Mouse (Mus musculus) MEL (cell line): ENCODE measurements at regions not wholly inside any gene's neighbourhood (a gene's known extent, or its start where the extent isn't known, plus 50 kb on each side); places are given as distances from the start of the nearest gene placed in this dataset.

Experiments
- DNase-seq: peaks from one replicate; pipeline ENCODE4 v3.0.0; 2011; ENCODE audit warnings: low read depth, low spot score
- H3K27ac ChIP-seq: 2 replicates; pipeline ENCODE4 v1.5.1; 2012; ENCODE audit warnings: low read depth, mild to moderate bottlenecking, control low read depth, low read length, moderate library complexity; ENCODE audit not compliant: control insufficient read depth
- H3K27me3 ChIP-seq, 2 experiments: fragments of 150-350 bp in 1 of 2; sonication (generic) in 1 of 2; 2 replicates each; pipeline ENCODE4 v1.6.1; 2012; ENCODE audit warnings: low read length in 2 of 2, mild to moderate bottlenecking in 2 of 2, improper control_type of control experiment in 1 of 2, moderate library complexity in 1 of 2; ENCODE audit not compliant: insufficient read depth in 2 of 2, control insufficient read depth in 1 of 2
- H3K36me3 ChIP-seq, 2 experiments: 2 replicates each; pipeline ENCODE4 v1.6.1; 2012 to 2014; ENCODE audit warnings: low read length in 2 of 2, improper control_type of control experiment in 1 of 2, inconsistent platforms in 1 of 2, mild to moderate bottlenecking in 1 of 2; ENCODE audit not compliant: insufficient read depth in 2 of 2, control insufficient read depth in 1 of 2
- H3K4me1 ChIP-seq, 2 experiments: fragments of 150-350 bp in 1 of 2; sonication (generic) in 1 of 2; 2 replicates each; pipeline ENCODE4 v1.6.1; 2012; ENCODE audit warnings: low read length in 2 of 2, improper control_type of control experiment in 1 of 2, mild to moderate bottlenecking in 1 of 2; ENCODE audit not compliant: insufficient read depth in 2 of 2, control insufficient read depth in 1 of 2
- H3K4me3 ChIP-seq, 2 experiments: fragments of 150-350 bp in 1 of 2; sonication (generic) in 1 of 2; 2 replicates each; pipeline ENCODE4 v1.5.1; 2012; ENCODE audit warnings: low read depth in 2 of 2, low read length in 2 of 2, mild to moderate bottlenecking in 2 of 2, moderate library complexity in 2 of 2, control low read depth in 1 of 2, improper control_type of control experiment in 1 of 2; ENCODE audit not compliant: control insufficient read depth in 1 of 2, insufficient read depth in 1 of 2
- H3K79me2 ChIP-seq: 2 replicates; pipeline ENCODE4 v1.6.1; 2012; ENCODE audit warnings: mild to moderate bottlenecking, low read length, moderate library complexity; ENCODE audit not compliant: control insufficient read depth, poor library complexity, insufficient read depth
- H3K9ac ChIP-seq: 2 replicates; pipeline ENCODE4 v1.6.1; 2012; ENCODE audit warnings: low read depth, mild to moderate bottlenecking, control low read depth, low read length, moderate library complexity; ENCODE audit not compliant: control insufficient read depth, poor library complexity, severe bottlenecking
- H3K9me3 ChIP-seq: fragments of 150-350 bp; sonication (generic); replicated peaks from 2 replicates; pipeline ENCODE4 v1.6.1; 2012; ENCODE audit warnings: mild to moderate bottlenecking, low read length, improper control_type of control experiment, moderate library complexity; ENCODE audit not compliant: insufficient read depth
- CHD2 ChIP-seq: IDR thresholded peaks from 2 replicates; pipeline ENCODE4 v1.6.1; 2011; ENCODE audit warnings: low read length, improper control_type of control experiment
- CTCF ChIP-seq, 3 experiments: IDR thresholded peaks in 2 of 3; conservative IDR thresholded peaks in 1 of 3; 2 replicates each; pipeline ENCODE4 v1.5.1; 2011 to 2012; ENCODE audit warnings: low read length in 3 of 3, low read depth in 2 of 3, mild to moderate bottlenecking in 2 of 3, improper control_type of control experiment in 1 of 3, inconsistent platforms in 1 of 3, mixed read lengths in 1 of 3, moderate library complexity in 1 of 3; ENCODE audit not compliant: control insufficient read depth in 1 of 3, insufficient read depth in 1 of 3, poor library complexity in 1 of 3, severe bottlenecking in 1 of 3
- E2F4 ChIP-seq: IDR thresholded peaks from 2 replicates; pipeline ENCODE4 v1.6.1; 2011; ENCODE audit warnings: low read depth, low read length, improper control_type of control experiment, borderline replicate concordance
- EP300 ChIP-seq, 2 experiments: IDR thresholded peaks; 2 replicates each; pipeline ENCODE4 v1.6.1; 2011; ENCODE audit warnings: improper control_type of control experiment in 2 of 2, low read length in 2 of 2, low read depth in 1 of 2, mild to moderate bottlenecking in 1 of 2
- ETS1 ChIP-seq: IDR thresholded peaks from 2 replicates; pipeline ENCODE4 v1.6.1; 2012; ENCODE audit warnings: low read depth, mild to moderate bottlenecking, inconsistent platforms, low read length, improper control_type of control experiment, moderate library complexity
- GABPA ChIP-seq: IDR thresholded peaks from 2 replicates; pipeline ENCODE4 v1.6.1; 2012; ENCODE audit warnings: low read depth, mild to moderate bottlenecking, inconsistent platforms, low read length, improper control_type of control experiment, moderate library complexity
- MAFK ChIP-seq: IDR thresholded peaks from 2 replicates; pipeline ENCODE4 v1.6.1; 2011; ENCODE audit warnings: low read depth, mild to moderate bottlenecking, low read length, improper control_type of control experiment, borderline replicate concordance
- MAZ ChIP-seq: IDR thresholded peaks from 2 replicates; pipeline ENCODE4 v1.6.1; 2012; ENCODE audit warnings: low read depth, mild to moderate bottlenecking, inconsistent platforms, low read length, improper control_type of control experiment
- MEF2A ChIP-seq: IDR thresholded peaks from 2 replicates; pipeline ENCODE4 v1.6.1; 2014; ENCODE audit warnings: low read depth, mild to moderate bottlenecking, inconsistent platforms, low read length, improper control_type of control experiment; ENCODE audit not compliant: poor library complexity, insufficient replicate concordance, severe bottlenecking; ENCODE audit errors: extremely low read depth
- MYB ChIP-seq: IDR thresholded peaks from 2 replicates; pipeline ENCODE4 v1.6.1; 2011; ENCODE audit warnings: mild to moderate bottlenecking, low read depth, low read length, improper control_type of control experiment
- NELFE ChIP-seq: IDR thresholded peaks from 2 replicates; pipeline ENCODE4 v1.6.1; 2011; ENCODE audit warnings: low read depth, low read length, improper control_type of control experiment
- RAD21 ChIP-seq: IDR thresholded peaks from 2 replicates; pipeline ENCODE4 v1.6.1; 2011; ENCODE audit warnings: mild to moderate bottlenecking, low read depth, low read length, improper control_type of control experiment
- RCOR1 ChIP-seq: IDR thresholded peaks from 2 replicates; pipeline ENCODE4 v1.6.1; 2012; ENCODE audit warnings: low read depth, mild to moderate bottlenecking, inconsistent platforms, low read length, improper control_type of control experiment
- SIN3A ChIP-seq: IDR thresholded peaks from 2 replicates; pipeline ENCODE4 v1.6.1; 2012; ENCODE audit warnings: low read length, improper control_type of control experiment, inconsistent platforms
- SMC3 ChIP-seq: IDR thresholded peaks from 2 replicates; pipeline ENCODE4 v1.6.1; 2011; ENCODE audit warnings: low read depth, low read length, improper control_type of control experiment
- TBP ChIP-seq: IDR thresholded peaks from 2 replicates; pipeline ENCODE4 v1.8.0; 2011; ENCODE audit warnings: low read depth, low read length, improper control_type of control experiment
- TCF12 ChIP-seq: IDR thresholded peaks from 2 replicates; pipeline ENCODE4 v1.6.1; 2014; ENCODE audit warnings: low read depth, mild to moderate bottlenecking, inconsistent platforms, low read length, improper control_type of control experiment, moderate library complexity
- USF2 ChIP-seq, 2 experiments: IDR thresholded peaks; 2 replicates each; pipeline ENCODE4 v1.6.1; 2011 to 2012; ENCODE audit warnings: improper control_type of control experiment in 2 of 2, low read length in 2 of 2, borderline replicate concordance in 1 of 2, inconsistent platforms in 1 of 2, low read depth in 1 of 2, mild to moderate bottlenecking in 1 of 2; ENCODE audit not compliant: insufficient read depth in 1 of 2
- ZKSCAN1 ChIP-seq: IDR thresholded peaks from 2 replicates; pipeline ENCODE4 v1.6.1; 2012; ENCODE audit warnings: low read depth, mild to moderate bottlenecking, inconsistent platforms, low read length, improper control_type of control experiment, moderate library complexity
- ZNF384 ChIP-seq: IDR thresholded peaks from 2 replicates; pipeline ENCODE4 v1.6.1; 2012; ENCODE audit warnings: low read depth, mild to moderate bottlenecking, inconsistent platforms, low read length, improper control_type of control experiment

DNA sequence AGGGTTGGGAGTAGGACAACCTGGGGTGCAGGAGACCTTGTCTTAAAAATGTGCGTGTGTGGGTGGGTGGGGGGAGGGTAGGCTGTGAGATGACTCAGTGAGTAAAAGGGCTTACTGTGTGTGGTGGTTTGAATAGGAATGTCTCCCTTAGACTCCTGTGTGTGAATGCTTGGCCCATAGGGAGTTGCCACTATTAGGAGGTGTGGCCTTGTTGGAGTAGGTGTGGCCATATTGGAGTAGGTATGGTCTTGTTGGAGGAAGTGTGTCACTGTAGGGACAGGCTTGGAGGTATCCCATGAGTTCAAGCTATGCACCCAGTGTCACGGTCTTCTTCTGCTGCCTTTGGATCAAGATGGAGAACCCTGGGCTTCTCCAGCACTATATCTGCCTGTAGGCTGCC, 96.2 kb downstream of the Asb1 start:
- Histone ChIP-seq H3K79me2 (no peaks in the 10 kb centered on the region), H3K9me3 (no peaks in the 10 kb centered on the region), H3K4me3 (no peak overlapping the region), H3K9ac (no peak overlapping the region), H3K36me3 (no peaks in the 10 kb centered on the region), H3K27me3 (no peaks in the 10 kb centered on the region), H3K27ac (no peak overlapping the region), H3K4me1 (no peaks in the 10 kb centered on the region)
- no peak for DNase-seq
- TF ChIP-seq MYB (no peak), EP300 (IDR thresholded peaks at IDR 0.05; ENCODE audit: low read depth in 1 of 2, low read length in 2 of 2) (no peak), TBP (no peak), RAD21 (no peak), RCOR1 (no peak), MAZ (no peak), MEF2A (no peak), SMC3 (no peak), ZNF384 (no peak), ZKSCAN1 (no peak), MAFK (no peak), TCF12 (no peak), CHD2 (no peak), CTCF (IDR thresholded peaks at IDR 0.05 in 2 of 3, conservative IDR thresholded peaks at IDR 0.05 in 1 of 3; ENCODE audit: control insufficient read depth in 1 of 3, insufficient read depth in 1 of 3, low read depth in 2 of 3, low read length in 3 of 3, poor library complexity in 1 of 3, severe bottlenecking in 1 of 3) (no peak), E2F4 (no peak), USF2 (IDR thresholded peaks at IDR 0.05; ENCODE audit: borderline replicate concordance in 1 of 2, insufficient read depth in 1 of 2, low read depth in 1 of 2, low read length in 2 of 2) (no peak), NELFE (no peak), GABPA (no peak), ETS1 (no peak), SIN3A (no peak)

DNA sequence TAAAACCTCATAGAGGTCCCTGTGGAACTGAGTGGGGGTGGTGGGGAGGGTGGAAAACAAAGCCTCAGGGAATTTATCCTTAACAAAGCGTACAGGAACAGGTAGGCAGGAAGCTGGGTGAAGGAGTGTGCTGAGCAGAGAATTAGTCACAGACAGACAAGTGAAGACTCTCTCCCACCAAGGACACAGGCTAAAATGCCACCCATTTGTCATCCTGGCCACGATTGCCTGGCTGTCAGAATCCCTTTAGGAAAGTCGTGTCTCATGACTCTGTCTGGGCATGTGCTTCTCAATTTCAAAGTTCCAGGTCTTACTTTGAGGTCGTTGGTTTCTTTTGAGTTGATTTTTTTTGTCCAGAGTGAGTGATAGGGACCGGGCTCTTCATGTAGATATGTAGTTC, 100.2 kb downstream of the Asb1 start:
- Histone ChIP-seq H3K9ac (no peak overlapping the region), H3K27ac (no peak overlapping the region), H3K4me1 (no peaks in the 10 kb centered on the region), H3K79me2 (no peaks in the 10 kb centered on the region), H3K9me3 (no peaks in the 10 kb centered on the region), H3K27me3 (no peaks in the 10 kb centered on the region), H3K36me3 (no peaks in the 10 kb centered on the region), H3K4me3 (no peak overlapping the region)
- no peak for TF ChIP-seq MAZ
- no peak for DNase-seq
